Mouse (Mus musculus): ENCODE measurements around the gene Pde4c.
A peak's percentile ranks its signal among the peaks of the same experiment; 100 is the strongest.

Pde4c gene

GRCm38 (mm10) chr8:70723486-70724210 lies at the start of gene Pde4c:
Gene Pde4c, plus strand, starts transcription at chr8:70723720.
- DNase-seq = no peak

GRCm38 (mm10) chr8:70674109-70674508 lies 49.4 kb upstream of the Pde4c start:
- DNase-seq = no peak

- no peak for DNase-seq
These were observed 48.8 kb upstream of the Pde4c start for GRCm38 (mm10) chr8:70674716-70675115.

- DNase-seq = no peak
These were observed 48.2 kb upstream of the Pde4c start for GRCm38 (mm10) chr8:70675336-70675735.

GRCm38 (mm10) chr8:70677451-70678080 lies 46.0 kb upstream of the Pde4c start:
- DNase-seq = no peak

- no peak for DNase-seq
These were observed 44.8 kb upstream of the Pde4c start for GRCm38 (mm10) chr8:70678679-70679078.

- no peak for DNase-seq
These were observed 44.1 kb upstream of the Pde4c start for GRCm38 (mm10) chr8:70679404-70679803.

- no peak for DNase-seq
These were observed 43.5 kb upstream of the Pde4c start for GRCm38 (mm10) chr8:70680039-70680438.

GRCm38 (mm10) chr8:70681410-70681809 lies 42.1 kb upstream of the Pde4c start:
- DNase-seq = no peak

GRCm38 (mm10) chr8:70682193-70682592 lies 41.3 kb upstream of the Pde4c start:
- DNase-seq = peak; percentile 66

GRCm38 (mm10) chr8:70682692-70683091 lies 40.8 kb upstream of the Pde4c start:
- DNase-seq = no peak

- no peak for DNase-seq
These were observed 39.2 kb upstream of the Pde4c start for GRCm38 (mm10) chr8:70684291-70684690.

GRCm38 (mm10) chr8:70687576-70687975 lies 35.9 kb upstream of the Pde4c start:
- DNase-seq = no peak

- no peak for DNase-seq
These were observed 35.4 kb upstream of the Pde4c start for GRCm38 (mm10) chr8:70688136-70688535.

- no peak for DNase-seq
These were observed 33.6 kb upstream of the Pde4c start for GRCm38 (mm10) chr8:70689892-70690390.

- DNase-seq = no peak
These were observed 32.3 kb upstream of the Pde4c start for GRCm38 (mm10) chr8:70691230-70691629.

GRCm38 (mm10) chr8:70691727-70692231 lies 31.7 kb upstream of the Pde4c start:
- peak; percentile 93 for DNase-seq

GRCm38 (mm10) chr8:70693636-70694035 lies 29.9 kb upstream of the Pde4c start:
- no peak for DNase-seq

- DNase-seq = peak; percentile 47
These were observed 28.1 kb upstream of the Pde4c start for GRCm38 (mm10) chr8:70695318-70696018.

GRCm38 (mm10) chr8:70696019-70696885 lies 27.3 kb upstream of the Pde4c start:
- peak; percentile 93 for DNase-seq

- no peak for DNase-seq
These were observed 26.6 kb upstream of the Pde4c start for GRCm38 (mm10) chr8:70696946-70697345.

All from embryo, embryonic 11 days (tissue).